ENCODE assay signal across 10 mouse cellular contexts in the genomic region with DNA sequence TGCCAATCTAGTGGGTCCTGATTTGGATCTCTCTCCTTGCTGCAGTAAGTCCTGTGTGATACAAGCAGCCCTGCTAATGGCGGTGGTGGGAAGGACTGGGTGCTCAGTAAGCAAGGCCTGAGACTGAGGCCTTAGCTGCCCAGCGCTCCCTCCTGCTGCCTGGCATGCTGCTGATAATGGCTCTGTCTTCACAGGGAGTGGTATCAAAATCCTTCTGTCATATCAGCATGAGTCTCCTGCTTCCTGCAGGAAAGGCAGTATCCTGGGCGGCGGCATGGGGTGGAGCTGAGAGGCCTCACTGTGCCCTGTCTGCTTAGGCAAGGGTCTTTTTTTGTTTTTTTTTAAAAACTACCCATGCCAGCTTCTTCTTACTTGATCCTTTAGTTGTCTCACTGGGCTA. TPM values are rescaled to one million over a fixed set of nuclear protein-coding genes. Genes with fewer than 3 reads are reported as not detected.
DNase-seq lines count a peak whose midpoint lies in the region; ATAC-seq lines count a peak whose summit lies in the region.
"Had no signal": no experiment of that assay in that cellular context is flagged by ENCODE, and none has a peak within 500 bp of the region (broad histone marks: within the 10 kb centered on the region; RNA-seq: fewer than 3 reads in every experiment).

No protein-coding gene starts in this region.

- H3K36me3 ChIP-seq in midbrain, embryonic 13.5 days = peaks cover 15% of the 10 kb centered on the region
- peaks cover 24% of the 10 kb centered on the region; the same call in 1 of the 2 replicates for H3K36me3 ChIP-seq in midbrain, embryonic 10.5 days
- no peaks in the 10 kb centered on the region; the same call in 1 of the 2 replicates for H3K36me3 ChIP-seq in liver, embryonic 11.5 days (ENCODE audit: control insufficient read depth, insufficient read depth, low read length)
- H3K36me3 ChIP-seq: embryonic facial prominence, embryonic 15.5 days had no signal

- ATAC-seq in midbrain, embryonic 13.5 days = no peak
- peak; percentile 87 for ATAC-seq in liver, embryonic 11.5 days (replicated peaks; ENCODE audit: low FRiP score)
- peak; percentile 72 for ATAC-seq in megakaryocyte progenitor cell, adult 5-6 weeks (replicated peaks; ENCODE audit: poor library complexity)

- H3K27me3 ChIP-seq in midbrain, embryonic 13.5 days = no peaks in the 10 kb centered on the region
- no peaks in the 10 kb centered on the region for H3K27me3 ChIP-seq in midbrain, embryonic 10.5 days (ENCODE audit: low read depth, poor library complexity, severe bottlenecking)
- no peaks in the 10 kb centered on the region for H3K27me3 ChIP-seq in liver, embryonic 11.5 days (replicated peaks; ENCODE audit: control insufficient read depth, insufficient read depth, low read length)
- H3K27me3 ChIP-seq: embryonic facial prominence, embryonic 15.5 days had no signal

- 73% methylated on average over 4 of the region's 4 CpGs for WGBS in midbrain, embryonic 13.5 days
- WGBS in midbrain, embryonic 10.5 days = 81% methylated on average over 4 of the region's 4 CpGs
- 24% methylated on average over 4 of the region's 4 CpGs for WGBS in liver, embryonic 11.5 days

- intact Hi-C loops in heart, postnatal 36 days (cut with DNase I) = no loop called here

- no peak overlapping the region for H3K4me2 ChIP-seq in midbrain, embryonic 13.5 days (replicated peaks)
- peak overlapping the region; percentile 40 for H3K4me2 ChIP-seq in liver, embryonic 11.5 days
- H3K4me2 ChIP-seq: embryonic facial prominence, embryonic 15.5 days had no signal

- peaks cover 67% of the 10 kb centered on the region for H3K4me1 ChIP-seq in midbrain, embryonic 13.5 days (replicated peaks)
- H3K4me1 ChIP-seq in midbrain, embryonic 10.5 days = peaks cover 55% of the 10 kb centered on the region
- peaks cover 29% of the 10 kb centered on the region for H3K4me1 ChIP-seq in liver, embryonic 11.5 days (replicated peaks; ENCODE audit: control insufficient read depth, insufficient read depth, low read length)

- H3K4me3 ChIP-seq in midbrain, embryonic 13.5 days (replicated peaks) = no peak overlapping the region
- no peak overlapping the region for H3K4me3 ChIP-seq in midbrain, embryonic 10.5 days
- no peak overlapping the region for H3K4me3 ChIP-seq in liver, embryonic 11.5 days (ENCODE audit: low read depth, low read length)
- H3K4me3 ChIP-seq: embryonic facial prominence, embryonic 15.5 days had no signal

- H3K27ac ChIP-seq in midbrain, embryonic 13.5 days = no peak overlapping the region
- no peak overlapping the region for H3K27ac ChIP-seq in midbrain, embryonic 10.5 days (replicated peaks)
- H3K27ac ChIP-seq in liver, embryonic 11.5 days (ENCODE audit: low read depth, low read length) = no peak overlapping the region
- H3K27ac ChIP-seq: embryonic facial prominence, embryonic 15.5 days had no signal

- DNase-seq in heart, adult 11 months = peak; percentile 94
- DNase-seq in heart, postnatal 36 days = no peak
- DNase-seq in midbrain, embryonic 10.5 days (ENCODE audit: low spot score) = no peak
- DNase-seq in liver, embryonic 11.5 days (ENCODE audit: low spot score) = no peak
- DNase-seq in gastrocnemius, adult 8-10 months (ENCODE audit: low spot score in 2 of 2) = no peak
- DNase-seq in frontal cortex, adult 2 months (ENCODE audit: extremely low spot score in 1 of 2, low spot score in 1 of 2) = no peak
- DNase-seq: gastrocnemius, postnatal 36 days had no signal

- H3K9me3 ChIP-seq in midbrain, embryonic 13.5 days = peaks cover 3% of the 10 kb centered on the region; the same call in 1 of the 2 replicates
- no peaks in the 10 kb centered on the region for H3K9me3 ChIP-seq in midbrain, embryonic 10.5 days (replicated peaks)
- H3K9me3 ChIP-seq in liver, embryonic 11.5 days (ENCODE audit: control insufficient read depth, low read length) = peaks cover 3% of the 10 kb centered on the region; the same call in 1 of the 2 replicates
- H3K9me3 ChIP-seq: embryonic facial prominence, embryonic 15.5 days had no signal

- H3K9ac ChIP-seq in midbrain, embryonic 13.5 days (replicated peaks) = 0 out of 2 replicates have a peak overlapping the region, but pooled peaks have one; percentile 32
- no peak overlapping the region for H3K9ac ChIP-seq in liver, embryonic 11.5 days (ENCODE audit: low read depth, low read length)
- H3K9ac ChIP-seq: embryonic facial prominence, embryonic 15.5 days had no signal

RNA-seq across cellular contexts. Expression of a gene that starts 9.2 kb away (rescaled TPM):
- 10 to 100 TPM; 22.5 to 23.0 TPM for total RNA-seq in heart, postnatal 36 days (2021)
- 79.8 and 82.7 TPM in 2 replicates for polyA plus RNA-seq in midbrain, embryonic 13.5 days (2015; fragmentation: Nextera tagmentation; extraction: Ambion mirVana)
- 20.9 and 27.5 TPM in 2 replicates for polyA plus RNA-seq in midbrain, embryonic 10.5 days (2016; fragmentation: Nextera tagmentation; extraction: Ambion mirVana)
- polyA plus RNA-seq in liver, embryonic 11.5 days (2014; fragmentation: Nextera tagmentation; extraction: Ambion mirVana) = 7.6 and 8.6 TPM in 2 replicates
- total RNA-seq in megakaryocyte progenitor cell, adult 5-6 weeks (2015) = 22.2 and 23.8 TPM in 2 replicates
- 14.3 and 20.4 TPM in 2 replicates for total RNA-seq in megakaryocyte progenitor cell, adult 5-6 weeks (2017)
- 10 to 100 TPM; 11.1 to 15.0 (median 13.8) TPM for total RNA-seq in gastrocnemius, adult 8-10 months (2022)
- polyA plus RNA-seq in frontal cortex, adult 2 months (2012; rRNA removed) = 59.5 and 64.6 TPM in 2 replicates
